Mouse (Mus musculus) frontal cortex, postnatal 14 days (tissue): ENCODE results near the gene Enkd1.

ENCODE experiments used
- DNase-seq, 2 experiments: peaks; one replicate each; pipeline ENCODE4 v3.0.0; 2022; ENCODE audit warnings: low spot score in 2 of 2

The Enkd1 gene

GRCm38 (mm10) chr8:105702001-105702401 lies 6.0 kb downstream of the Enkd1 start:
- no peak for DNase-seq

- DNase-seq = peak; percentile 88 to 94
These were observed 6.8 kb downstream of the Enkd1 start, which contains the start of the genes Acd and Pard6a for GRCm38 (mm10) chr8:105700966-105701824. TSS of gene Acd (minus strand) at chr8:105701102. TSS of gene Pard6a (plus strand) at chr8:105701148.

- no peak for DNase-seq
These were observed 7.4 kb downstream of the Enkd1 start for GRCm38 (mm10) chr8:105700566-105700965.

- DNase-seq = no peak
These were observed 8.4 kb downstream of the Enkd1 start for GRCm38 (mm10) chr8:105699488-105700215.

- no peak for DNase-seq
These were observed 9.3 kb downstream of the Enkd1 start for GRCm38 (mm10) chr8:105698734-105699133.

GRCm38 (mm10) chr8:105697196-105697780 lies 10.7 kb downstream of the Enkd1 start:
- DNase-seq = no peak

- DNase-seq = no peak
These were observed 12.8 kb downstream of the Enkd1 start for GRCm38 (mm10) chr8:105695080-105695780.

- DNase-seq = no peak
These were observed 13.8 kb downstream of the Enkd1 start for GRCm38 (mm10) chr8:105694051-105694799.

- DNase-seq = peak in 1 of 2 experiments; percentile 64
These were observed 14.4 kb downstream of the Enkd1 start for GRCm38 (mm10) chr8:105693648-105694047.

GRCm38 (mm10) chr8:105692449-105693182 lies 15.4 kb downstream of the Enkd1 start:
- no peak for DNase-seq

GRCm38 (mm10) chr8:105690978-105691377 lies 17.0 kb downstream of the Enkd1 start:
- DNase-seq = no peak

GRCm38 (mm10) chr8:105689983-105690360 lies 18.0 kb downstream of the Enkd1 start:
- DNase-seq = no peak

- DNase-seq = no peak
These were observed 18.6 kb downstream of the Enkd1 start for GRCm38 (mm10) chr8:105689256-105689982.

- DNase-seq = no peak
These were observed 19.7 kb downstream of the Enkd1 start for GRCm38 (mm10) chr8:105688242-105688752.

GRCm38 (mm10) chr8:105687512-105687911 lies 20.5 kb downstream of the Enkd1 start:
- DNase-seq = no peak

- DNase-seq = no peak
These were observed 21.5 kb downstream of the Enkd1 start for GRCm38 (mm10) chr8:105686551-105686950.

- no peak for DNase-seq
These were observed 22.2 kb downstream of the Enkd1 start, which contains the start of gene Carmil2 for GRCm38 (mm10) chr8:105685796-105686308. TSS of gene Carmil2 (plus strand) at chr8:105686274.

GRCm38 (mm10) chr8:105685325-105685724 lies 22.7 kb downstream of the Enkd1 start:
- no peak for DNase-seq

GRCm38 (mm10) chr8:105677891-105678290 lies 30.1 kb downstream of the Enkd1 start:
- no peak for DNase-seq
